Mouse (Mus musculus) frontal cortex, postnatal 36 days (tissue): ENCODE results near the gene 2010111I01Rik.
"Not testable (repeated sequence)": the region's sequence is repeated elsewhere in the genome, so short reads cannot be mapped to it uniquely, and the experiment has no call there.

Source experiments
- DNase-seq, 2 experiments: peaks; one replicate each; pipeline ENCODE4 v3.0.0; 2022; ENCODE audit warnings: low spot score in 2 of 2

2010111I01Rik gene

DNA sequence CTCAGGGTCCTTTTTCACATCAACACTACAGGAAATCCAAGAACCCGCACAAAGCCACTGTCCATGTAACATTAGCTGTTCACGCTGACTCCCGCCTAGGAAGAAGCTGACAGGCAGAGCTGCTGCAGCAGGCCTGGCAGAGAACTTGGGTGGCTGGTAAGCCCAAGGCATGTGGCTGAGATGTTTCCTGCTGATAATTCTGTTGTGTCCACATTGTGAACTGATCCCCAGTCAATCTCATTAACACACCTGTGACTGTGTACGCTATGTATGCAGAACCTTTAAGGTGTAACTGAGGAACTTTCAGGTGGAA, 349.9 kb downstream of the 2010111I01Rik start:
- no peak for DNase-seq

- DNase-seq, result not testable (repeated sequence)
Measured at GRCm38 (mm10) chr13:63315111-63315510, 350.4 kb downstream of the 2010111I01Rik start.

DNA sequence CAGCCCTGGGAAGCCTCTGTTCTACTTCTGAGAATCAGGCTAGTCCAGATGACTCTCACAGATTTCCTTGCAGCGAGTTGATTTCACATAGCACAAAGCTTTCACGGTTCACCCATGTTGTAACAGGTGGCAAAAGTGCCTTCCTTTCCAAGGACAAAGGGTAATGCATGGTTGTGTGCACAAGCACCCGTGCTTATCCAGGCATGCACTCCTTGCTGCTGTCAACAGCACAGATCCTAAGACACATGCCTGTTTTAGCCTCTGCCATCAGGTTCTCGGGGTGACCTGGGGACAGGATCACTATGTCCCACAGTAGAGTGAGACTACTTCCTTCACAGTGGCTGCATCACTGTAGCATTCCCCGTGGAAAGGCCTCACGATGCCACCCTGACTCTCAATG, 351.1 kb downstream of the 2010111I01Rik start:
- no peak for DNase-seq

DNA sequence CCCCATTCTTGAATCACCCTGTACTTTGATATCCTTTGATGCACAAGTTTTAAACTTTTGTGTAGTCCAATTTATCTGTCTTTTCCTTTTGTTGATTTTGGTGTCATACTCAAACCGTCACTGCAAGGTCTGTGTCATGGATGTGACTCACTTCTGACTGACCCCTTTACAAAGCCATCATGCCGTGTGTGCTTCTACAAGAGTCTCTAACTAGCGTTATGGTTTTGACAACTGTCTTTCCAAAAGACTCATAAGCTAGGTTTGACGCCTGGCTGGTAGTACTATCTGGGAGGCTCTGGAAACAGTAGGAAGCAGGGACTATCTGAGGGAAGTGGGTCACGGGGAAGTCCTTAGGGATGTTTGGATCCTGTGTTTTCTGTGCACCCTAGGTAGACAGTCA, 351.7 kb downstream of the 2010111I01Rik start:
- no peak for DNase-seq

DNA sequence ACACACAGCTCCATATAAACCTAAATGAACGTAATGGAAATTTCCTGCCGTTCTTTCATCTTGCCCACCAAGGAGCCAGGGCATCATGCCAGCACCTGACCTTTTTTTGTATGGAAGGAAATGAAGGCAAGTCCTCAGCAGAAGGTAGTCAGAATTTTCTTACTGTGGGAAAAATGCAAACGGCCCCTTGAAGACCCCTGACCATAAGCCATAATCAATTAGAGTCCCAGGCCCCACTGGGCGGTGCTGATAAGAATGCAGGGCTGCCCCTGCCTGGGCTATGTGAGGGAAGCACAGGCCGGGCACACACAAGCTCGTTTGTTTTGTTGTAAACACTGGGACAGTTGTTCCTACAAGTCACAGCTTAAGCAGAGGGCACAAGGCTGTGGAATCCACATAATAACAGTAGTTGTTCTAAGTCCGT, 353.0 kb downstream of the 2010111I01Rik start:
- DNase-seq, result no peak

DNA sequence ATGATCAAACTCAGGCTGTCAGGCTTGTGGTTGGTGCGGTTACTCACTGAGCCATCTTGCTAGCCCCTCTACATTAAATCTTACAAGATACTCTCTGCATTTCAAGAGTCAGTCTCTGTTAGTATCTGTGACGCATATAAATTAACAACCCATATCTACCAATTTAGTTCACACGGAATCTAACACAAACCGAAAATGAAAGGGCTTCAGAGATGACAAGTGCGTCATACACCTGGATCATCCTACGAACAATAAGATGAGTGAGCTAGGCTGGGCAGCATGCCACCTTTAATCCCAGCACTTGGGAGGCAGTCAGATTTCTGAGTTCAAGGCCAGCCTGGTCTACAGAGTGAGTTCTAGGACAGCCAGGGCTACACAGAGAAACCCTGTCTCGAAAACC, 355.1 kb downstream of the 2010111I01Rik start:
- DNase-seq, result no peak

DNA sequence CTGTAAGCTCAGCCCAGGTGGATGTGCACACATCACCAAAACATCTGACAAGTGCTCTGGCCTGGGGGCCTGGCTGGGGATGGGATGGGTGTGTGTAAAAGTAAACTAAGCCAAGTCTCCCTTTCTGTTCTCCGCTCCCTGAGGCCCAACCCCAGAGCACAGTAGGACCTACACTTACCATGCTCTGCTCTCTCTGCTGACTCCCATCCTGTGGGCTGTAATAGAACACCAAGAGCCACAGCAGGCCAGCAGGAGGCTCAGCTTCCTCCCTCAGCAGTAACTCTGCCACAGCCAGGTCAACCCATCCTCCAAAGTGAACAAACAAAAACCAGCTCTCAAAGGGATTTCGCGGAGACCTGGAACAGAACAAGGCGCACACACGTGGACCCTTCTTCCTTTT, 357.0 kb downstream of the 2010111I01Rik start:
- DNase-seq, result no peak

DNA sequence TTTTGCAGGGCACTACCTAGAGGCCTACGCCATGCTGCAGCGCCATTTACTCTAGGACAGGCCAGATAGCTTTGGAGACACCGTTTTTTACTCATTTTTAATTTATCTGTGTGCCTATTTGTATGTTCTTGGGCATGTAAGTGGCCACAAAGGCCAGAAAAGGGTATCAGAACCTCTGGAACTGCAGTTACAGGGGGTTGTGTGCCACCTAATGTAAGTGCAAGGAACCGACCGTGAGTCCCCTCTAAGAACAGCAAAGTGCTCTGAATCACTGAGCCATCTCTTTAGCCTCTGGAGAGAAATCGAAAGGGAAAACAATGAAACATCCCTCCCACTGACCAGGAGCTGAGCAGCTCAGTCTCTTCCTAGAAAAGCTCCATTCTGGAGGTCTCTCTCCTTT, 358.1 kb downstream of the 2010111I01Rik start:
- no peak for DNase-seq

DNA sequence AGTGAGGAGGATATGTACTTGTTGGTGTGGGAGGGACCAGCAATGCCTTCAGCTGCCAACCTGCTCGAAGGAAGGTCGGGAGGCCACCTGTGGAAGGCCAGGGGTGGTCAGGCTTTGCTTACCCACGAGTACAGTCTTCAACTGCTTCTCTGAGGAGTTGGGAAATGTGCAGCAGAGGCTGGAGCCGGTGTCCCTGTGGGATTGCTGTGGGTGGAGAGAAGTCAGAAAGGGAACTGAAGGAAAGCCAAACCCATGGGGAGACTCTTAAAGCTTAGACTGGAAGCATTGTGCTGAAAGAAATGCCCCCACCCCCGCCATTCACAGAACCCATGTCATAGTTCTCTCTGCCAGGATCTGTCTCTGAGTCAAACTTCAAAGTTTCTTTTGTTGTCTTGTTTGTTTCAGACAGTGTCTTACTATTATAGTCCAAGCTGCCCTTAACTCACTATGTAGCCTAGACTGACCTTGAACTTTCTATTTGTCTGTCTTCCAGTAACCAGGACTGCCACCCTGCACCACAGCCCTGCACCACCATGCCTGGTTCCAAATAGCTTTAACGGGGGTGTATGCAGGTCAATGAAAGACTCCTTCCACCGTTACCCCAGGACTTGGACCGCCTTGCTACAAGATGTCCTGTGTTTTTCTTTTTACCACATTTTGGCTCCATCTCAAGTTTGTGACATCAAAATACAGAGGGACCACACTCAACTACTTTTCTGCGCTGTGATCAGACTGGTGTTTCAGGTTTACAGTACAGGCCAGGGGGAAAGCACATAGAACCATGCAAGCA, 358.8 kb downstream of the 2010111I01Rik start:
- no peak for DNase-seq

DNA sequence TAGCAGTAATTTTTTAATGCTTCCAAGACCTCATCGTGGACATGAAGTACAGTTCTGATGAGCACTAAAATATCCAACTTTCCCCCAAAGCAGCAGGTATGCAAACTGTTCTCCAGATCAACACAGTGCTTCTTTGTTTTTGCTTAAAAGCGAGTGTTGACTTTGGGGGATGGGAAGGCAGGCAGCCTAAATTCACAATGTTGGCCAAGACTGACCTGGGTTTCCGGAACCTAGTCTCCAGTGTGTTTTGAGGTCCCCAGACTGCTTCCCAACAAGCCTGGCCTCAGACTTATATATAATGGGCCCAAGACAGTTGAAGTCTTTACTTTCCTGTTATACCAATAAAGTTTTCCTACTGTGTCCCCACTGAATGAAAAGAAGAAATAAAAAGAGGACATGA, 359.6 kb downstream of the 2010111I01Rik start:
- no peak for DNase-seq

DNA sequence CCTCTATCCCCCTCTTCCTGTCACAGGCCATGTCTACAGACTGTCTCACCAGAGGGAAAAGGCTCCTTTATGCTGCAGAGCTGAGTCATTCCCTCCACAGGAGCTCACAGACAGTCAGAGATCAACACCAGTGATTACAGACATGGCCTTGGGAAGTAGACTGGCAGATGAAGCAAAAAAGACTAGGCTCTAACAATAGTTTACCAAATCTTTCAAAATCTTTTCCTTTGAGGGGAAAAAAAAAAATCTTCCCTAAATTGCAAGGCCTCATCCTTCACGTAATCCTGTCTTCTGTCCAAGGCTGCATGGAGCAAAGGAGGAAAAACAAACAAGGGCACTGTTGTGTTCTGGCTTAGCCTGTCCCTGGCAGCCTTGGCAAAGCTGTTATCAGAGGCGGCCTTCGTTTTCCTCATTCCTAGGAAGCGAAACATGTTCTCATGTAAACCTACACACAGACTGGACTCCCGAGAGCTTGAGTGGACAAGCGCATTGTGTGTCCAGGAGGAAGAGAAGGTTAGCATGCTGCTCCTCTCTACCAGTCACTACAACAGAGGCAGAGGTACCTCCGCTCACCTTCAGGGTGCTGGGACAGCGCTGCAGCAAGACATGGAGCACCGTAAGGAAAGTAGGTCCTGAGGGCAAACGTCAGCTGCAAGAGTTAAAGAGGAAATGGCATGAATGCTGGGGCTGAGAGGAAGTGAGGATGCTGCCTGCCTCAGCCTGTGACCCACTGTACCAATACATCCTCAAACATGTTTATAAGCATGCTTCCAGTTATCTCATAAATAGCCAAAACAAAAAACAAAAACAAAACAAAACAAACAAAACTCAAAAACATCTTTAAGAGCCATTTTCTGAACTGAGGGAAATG, 360.5 kb downstream of the 2010111I01Rik start:
- DNase-seq, result no peak

- no peak for DNase-seq
Measured at GRCm38 (mm10) chr13:63326015-63326414, 361.3 kb downstream of the 2010111I01Rik start.

- peak; percentile 51 to 54 for DNase-seq
Measured at GRCm38 (mm10) chr13:63330236-63330860, 365.7 kb downstream of the 2010111I01Rik start.

DNA sequence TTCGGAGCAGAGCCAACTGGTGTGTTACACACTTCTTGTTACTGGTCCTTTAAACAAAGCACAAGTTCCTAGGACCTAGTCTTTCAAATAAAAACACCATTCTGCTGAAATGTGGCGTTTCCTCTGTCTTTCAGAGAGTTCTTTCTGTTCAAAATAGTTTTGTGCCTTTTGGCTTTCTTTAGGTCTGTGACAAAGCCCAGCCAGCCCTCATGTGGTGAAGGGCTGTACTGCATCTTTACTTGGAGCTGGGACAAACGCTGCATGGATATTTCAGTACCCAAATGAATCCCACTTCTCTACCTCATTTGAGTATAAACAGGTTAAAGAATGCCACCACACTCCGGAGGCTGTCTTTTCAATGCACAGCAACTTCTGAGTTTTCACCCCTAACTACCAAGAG, 366.7 kb downstream of the 2010111I01Rik start:
- peak in 1 of 2 experiments; percentile 73 for DNase-seq

DNA sequence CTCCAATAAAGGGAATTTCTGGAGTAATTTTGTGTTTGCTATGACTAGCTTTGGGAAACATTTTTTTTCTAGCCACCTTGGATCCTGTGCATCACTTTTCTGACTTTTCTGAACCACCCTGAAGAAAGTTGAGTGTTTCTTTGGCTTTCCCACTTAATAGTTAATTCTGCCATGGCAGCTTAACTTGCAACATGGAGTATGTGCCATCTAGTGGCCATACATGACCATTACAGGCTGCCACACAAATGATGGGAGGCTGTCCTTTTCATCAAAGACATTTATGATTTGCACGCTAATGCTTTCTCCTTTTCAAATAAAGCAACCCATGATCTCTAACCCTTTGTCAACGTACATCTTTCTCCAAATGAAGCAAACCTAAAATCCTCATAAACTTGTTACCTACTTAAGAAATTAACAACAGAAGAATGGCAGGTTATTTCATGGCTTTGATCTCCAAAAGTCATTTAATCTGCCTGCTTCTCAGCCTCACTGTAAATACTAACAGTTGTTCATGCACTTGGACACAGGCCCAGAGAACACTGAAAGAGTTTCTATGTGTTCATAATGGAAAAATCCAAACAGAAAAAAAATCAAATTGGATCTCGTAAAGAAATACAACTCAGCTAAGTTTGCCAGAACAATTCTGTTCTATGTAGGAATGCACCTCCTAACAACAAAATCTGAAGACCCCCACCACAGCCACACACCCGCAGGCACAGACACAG, 368.0 kb downstream of the 2010111I01Rik start:
- peak in 1 of 2 experiments; percentile 65 for DNase-seq

DNA sequence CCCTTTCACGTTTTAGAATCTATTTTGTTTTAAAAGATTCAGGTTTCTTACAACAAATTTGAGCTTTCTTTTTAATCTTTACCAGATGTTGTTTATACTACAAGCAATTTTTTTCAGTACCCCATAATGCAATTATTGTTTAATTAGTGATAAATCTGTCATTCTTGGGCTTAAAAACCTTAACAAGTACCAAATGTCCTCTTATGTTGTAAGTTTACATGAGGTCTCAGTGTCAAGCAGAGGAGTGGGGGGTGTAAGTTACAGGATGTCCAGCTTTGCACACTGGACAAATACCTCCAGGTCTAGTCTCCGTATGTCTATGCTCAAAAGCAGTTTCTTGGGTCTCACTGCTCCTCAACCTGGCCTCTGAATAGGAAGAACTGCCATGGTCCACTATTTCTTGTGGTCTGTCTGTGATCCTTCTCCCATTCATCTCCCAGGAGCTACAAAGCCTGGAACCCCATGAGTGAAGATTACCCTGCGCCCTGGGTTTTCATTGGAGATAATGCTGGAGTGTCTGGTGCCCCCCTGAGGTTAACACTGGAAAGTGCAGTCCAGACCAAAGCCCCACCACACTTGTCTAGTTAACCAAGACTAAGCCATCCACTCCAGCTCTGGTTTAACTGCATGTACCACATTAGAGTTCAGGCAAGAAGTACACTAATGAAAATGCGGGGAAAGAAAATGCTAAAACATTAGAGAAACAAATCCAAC, 370.9 kb downstream of the 2010111I01Rik start:
- peak in 1 of 2 experiments; percentile 47 for DNase-seq

- DNase-seq, result peak in 1 of 2 experiments; percentile 44
Measured at GRCm38 (mm10) chr13:63336335-63336734, 371.6 kb downstream of the 2010111I01Rik start.

DNA sequence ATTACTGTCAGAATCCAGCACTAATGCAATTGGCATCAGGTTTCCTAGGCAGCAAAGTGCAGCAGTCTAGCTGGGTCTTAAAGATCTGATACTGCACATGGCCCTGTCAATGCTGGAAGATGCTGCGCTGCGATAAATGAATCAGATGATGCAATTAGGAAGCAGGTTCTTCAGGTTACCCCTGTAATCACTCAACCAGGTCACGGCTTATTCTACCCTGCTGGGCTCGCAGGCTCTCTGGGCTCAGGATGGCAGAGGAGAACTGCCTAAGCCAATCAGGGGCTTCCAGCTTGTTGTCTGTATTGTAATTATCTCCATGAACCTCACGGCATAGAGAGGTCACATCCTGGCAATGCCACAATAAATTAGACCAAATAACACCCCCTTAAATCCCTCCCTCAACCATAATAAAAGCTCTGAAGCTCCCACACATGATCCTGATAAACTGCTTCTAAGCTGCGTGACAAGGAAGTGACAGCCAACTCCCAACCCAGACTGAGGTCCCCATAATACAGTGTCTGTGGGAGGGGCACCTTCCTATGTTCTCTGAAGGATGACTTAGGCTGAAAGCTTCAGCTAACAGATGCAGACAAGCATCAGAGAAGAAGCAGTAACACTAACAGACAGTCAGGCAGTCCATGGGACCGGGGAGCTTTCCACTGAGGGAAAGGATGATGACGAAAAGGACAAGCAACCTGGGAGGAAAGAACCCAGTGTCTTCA, 372.7 kb downstream of the 2010111I01Rik start:
- no peak for DNase-seq

- no peak for DNase-seq
Measured at GRCm38 (mm10) chr13:63339946-63340345, 375.3 kb downstream of the 2010111I01Rik start.

DNA sequence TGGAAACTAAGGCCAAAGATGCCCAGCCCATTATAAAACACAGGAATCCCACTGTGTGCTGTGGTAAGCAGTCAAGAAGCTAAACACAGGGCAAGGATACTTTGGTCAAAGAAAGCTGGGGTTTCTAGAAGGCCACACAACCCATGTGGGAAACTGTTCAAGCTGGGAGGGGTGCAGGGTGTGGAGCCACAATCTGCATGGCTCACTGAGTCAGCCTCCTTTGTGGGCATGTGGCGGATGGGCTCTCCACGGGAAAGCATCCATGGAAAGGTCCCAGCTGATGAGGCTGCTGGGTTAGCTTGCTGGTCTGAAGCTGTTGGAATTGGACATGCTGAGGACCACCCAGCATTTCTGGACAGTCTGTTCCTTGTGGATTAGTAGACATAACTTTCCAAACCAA, 378.1 kb downstream of the 2010111I01Rik start:
- DNase-seq, result no peak
